Mouse (Mus musculus) gastrocnemius, adult 2 months (tissue): ENCODE measurements around the gene Lins1. TPM values are rescaled to one million over a fixed set of nuclear protein-coding genes. Genes with fewer than 3 reads are reported as not detected.
A peak's percentile ranks its signal among the peaks of the same experiment; 100 is the strongest.

Experiments used
- DNase-seq: peaks from one replicate; pipeline ENCODE4 v3.0.0; 2022
- H3K27ac ChIP-seq: fragments of 200-600 bp; 2 replicates; pipeline ENCODE4 v1.8.1; 2022; ENCODE audit warnings: mild to moderate bottlenecking
- H3K4me3 ChIP-seq: fragments of 200-600 bp; 2 replicates; pipeline ENCODE4 v1.8.1; 2022; ENCODE audit warnings: mild to moderate bottlenecking, moderate library complexity
- CTCF ChIP-seq: fragments of 200-600 bp; IDR thresholded peaks from 2 replicates; pipeline ENCODE4 v1.8.1; 2022; ENCODE audit warnings: antibody characterized with exemption, mild to moderate bottlenecking, moderate library complexity
- intact Hi-C: fragments of 180-260 bp; cut with DNase I; formaldehyde crosslinking; loops from one replicate; pipeline ENCODE4 v1.15.1; 2025
- long read RNA-seq, 2 experiments: library from polyadenylated mRNA; stranded (forward); transcript quantifications; one replicate each; pipeline ENCODE4 v2.0.0; 2021
- total RNA-seq, 2 experiments: library from RNA; stranded (reverse); gene quantifications; 2 replicates each; pipeline ENCODE4 v1.2.3; 2021

Gene Lins1
- total RNA-seq, result 1 to 10 TPM; 4.4 to 5.8 TPM
- long read RNA-seq, experiment 1, full-length matches to known transcripts, result 7 of 11 reads
- long read RNA-seq, experiment 1, partial matches to known transcripts, result 0 of 11 reads
- long read RNA-seq, experiment 1, other reads (novel, unspliced or antisense), result 4 of 11 reads
- long read RNA-seq, experiment 2, full-length matches to known transcripts, result 2 of 5 reads
- long read RNA-seq, experiment 2, partial matches to known transcripts, result 0 of 5 reads
- long read RNA-seq, experiment 2, other reads (novel, unspliced or antisense), result 3 of 5 reads

DNA sequence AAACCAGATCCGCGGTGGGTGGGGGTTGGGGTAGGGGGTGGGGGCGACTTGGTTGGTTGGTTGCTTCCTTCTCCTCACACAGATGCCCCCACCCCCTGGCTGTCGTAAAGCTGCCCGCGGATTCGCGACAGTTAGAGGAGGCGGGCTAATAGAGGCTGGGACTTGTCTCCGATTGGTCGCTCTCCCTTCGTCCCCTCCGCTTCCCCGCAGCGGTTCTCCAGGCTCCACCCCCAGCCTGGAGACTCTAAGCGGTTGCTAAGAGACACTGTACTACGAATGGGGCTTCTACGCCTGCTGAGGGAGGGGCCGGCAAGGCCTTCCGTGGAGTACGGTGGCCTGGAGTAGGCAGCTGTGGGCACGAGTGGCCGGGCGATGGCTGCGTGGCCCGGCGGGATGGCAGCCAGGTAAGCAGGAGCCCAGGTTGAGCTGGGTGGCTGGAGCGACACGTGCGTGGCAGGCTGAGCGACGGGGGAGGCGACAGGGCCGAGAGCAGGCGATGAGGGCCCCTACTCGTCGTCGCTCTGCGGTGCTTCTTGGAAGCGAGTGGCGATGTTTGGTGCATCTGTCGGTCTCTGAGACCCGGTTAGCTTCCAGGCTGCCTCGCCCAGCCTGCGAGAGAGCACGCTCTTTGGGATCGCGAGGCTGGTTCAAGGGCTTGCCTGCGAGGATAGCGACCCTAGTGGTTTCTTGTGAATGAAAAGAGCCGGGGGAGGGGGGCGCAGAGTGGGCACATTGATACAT, at the start of gene Lins1:
Gene Lins1 (plus strand): TSS at position 270 of the 741 bp plus-strand sequence.
- intact Hi-C loops, result loop anchor here (10.0 kb wide), 1 partner anchor 955 kb away; the partner anchor contains the start of genes Lrrc28 and Ttc23
- peak; percentile 98 for DNase-seq
- Histone ChIP-seq H3K4me3 (peak within 1 kb of the TSS; percentile 97), H3K27ac (peak within 1 kb of the TSS; percentile 96)
- TF ChIP-seq CTCF, result peak; percentile 40

DNA sequence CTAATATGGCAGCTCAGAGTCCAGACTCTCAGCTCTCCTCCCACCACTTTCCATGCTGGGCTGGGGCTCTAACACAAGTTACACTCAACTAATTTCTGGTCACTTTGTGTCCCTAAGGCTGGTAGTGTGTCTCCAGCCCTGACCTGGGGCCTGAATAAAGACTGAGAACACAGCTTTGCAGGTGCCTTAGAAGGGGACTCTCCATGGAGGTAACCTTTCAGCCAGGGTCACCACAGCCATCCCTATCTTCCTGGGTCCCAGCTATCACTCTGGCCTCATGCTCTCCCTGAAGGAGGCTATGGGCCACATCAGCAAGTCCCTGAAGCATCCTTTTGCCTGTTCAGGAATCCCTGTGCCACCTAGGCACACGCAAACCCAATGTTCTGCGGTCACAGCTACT, 44.0 kb upstream of the Lins1 start:
- intact Hi-C loops, result no loop called here
- TF ChIP-seq CTCF, result no peak
- no peak for DNase-seq
- Histone ChIP-seq H3K4me3 (no peak overlapping the region), H3K27ac (no peak overlapping the region)

DNA sequence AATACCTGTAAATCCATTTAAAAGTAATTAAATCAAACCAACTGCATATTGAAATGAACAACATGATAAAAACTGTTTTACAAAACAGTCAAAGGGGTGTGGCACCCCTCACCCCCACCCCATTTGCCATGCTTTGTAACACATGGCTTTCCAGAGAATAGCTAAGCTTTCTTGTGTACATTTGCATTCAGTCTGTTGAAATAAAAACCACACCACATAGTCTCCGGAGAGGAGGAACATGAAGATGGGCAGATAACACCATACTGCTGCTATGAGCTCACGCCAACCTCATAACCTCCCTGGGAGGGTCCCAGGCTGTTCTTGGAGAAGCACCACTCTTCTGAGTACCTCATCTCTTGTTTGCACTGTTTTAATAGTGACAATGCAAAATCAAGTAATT, 40.5 kb upstream of the Lins1 start:
- Histone ChIP-seq H3K4me3 (no peak overlapping the region), H3K27ac (no peak overlapping the region)
- DNase-seq, result no peak
- intact Hi-C loops, result no loop called here
- TF ChIP-seq CTCF, result no peak

DNA sequence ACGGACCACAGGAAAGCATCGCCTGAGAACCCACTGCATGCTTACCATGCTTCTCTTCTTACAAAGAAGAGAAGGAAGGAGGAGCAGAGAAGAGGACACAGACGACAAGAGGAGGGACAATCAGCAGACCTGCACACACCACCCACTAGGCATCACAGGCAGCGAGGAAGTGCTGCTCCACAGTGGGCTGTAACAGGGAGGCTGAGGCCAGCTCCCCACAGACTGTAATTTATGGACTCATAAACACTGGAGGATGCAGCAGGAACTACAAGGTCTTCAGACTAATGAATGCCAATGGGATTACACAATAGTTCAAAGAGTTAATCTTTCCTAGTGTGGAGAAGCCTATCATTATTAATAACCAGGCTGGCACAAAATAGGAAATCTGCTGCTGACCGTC, 38.8 kb upstream of the Lins1 start:
- no peak for DNase-seq
- TF ChIP-seq CTCF, result no peak
- Histone ChIP-seq H3K4me3 (no peak overlapping the region), H3K27ac (no peak overlapping the region)
- intact Hi-C loops, result no loop called here

DNA sequence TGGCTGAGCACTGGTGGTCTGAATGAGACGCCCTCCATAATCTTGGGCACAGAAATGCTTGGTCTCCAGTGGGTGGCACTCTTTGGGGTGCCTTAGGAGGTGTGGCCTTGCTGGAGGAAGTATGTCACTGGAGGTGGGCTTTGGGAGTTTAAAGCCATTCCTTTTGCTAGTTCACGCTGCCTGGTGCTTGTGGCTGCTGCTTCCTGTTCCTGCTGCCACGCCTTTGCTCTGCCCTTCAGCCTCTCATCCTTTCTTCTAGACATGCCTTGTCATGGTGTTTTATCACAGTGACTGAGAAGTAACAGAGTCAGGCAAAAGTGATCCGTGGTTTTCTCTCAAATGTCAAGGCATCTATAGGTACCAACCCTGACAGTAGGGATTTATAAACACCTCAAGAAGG, 37.5 kb upstream of the Lins1 start:
- TF ChIP-seq CTCF, result no peak
- intact Hi-C loops, result no loop called here
- H3K4me3 ChIP-seq, result no peak overlapping the region
- no peak overlapping the region for H3K27ac ChIP-seq
- no peak for DNase-seq

DNA sequence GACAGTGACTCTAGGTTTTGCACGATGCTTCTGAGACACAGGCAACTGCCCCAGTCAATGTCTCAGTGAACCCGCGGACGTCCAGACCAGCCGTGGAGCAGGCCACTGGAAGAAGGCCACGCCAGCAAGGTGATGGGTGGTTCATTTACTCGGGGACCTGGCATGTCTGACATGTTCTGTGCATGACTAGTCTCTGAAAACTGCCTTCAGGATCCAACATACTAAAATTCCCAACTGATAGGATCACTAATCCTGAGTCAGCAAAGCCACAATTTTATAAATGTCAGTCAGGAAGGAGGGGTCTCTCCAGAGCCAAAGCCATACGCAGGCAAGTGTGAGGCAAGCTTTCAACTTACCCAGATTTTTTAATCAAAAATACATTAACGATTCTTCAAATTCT, 36.1 kb upstream of the Lins1 start:
- intact Hi-C loops, result no loop called here
- Histone ChIP-seq H3K4me3 (no peak overlapping the region), H3K27ac (no peak overlapping the region)
- TF ChIP-seq CTCF, result no peak
- DNase-seq, result no peak

DNA sequence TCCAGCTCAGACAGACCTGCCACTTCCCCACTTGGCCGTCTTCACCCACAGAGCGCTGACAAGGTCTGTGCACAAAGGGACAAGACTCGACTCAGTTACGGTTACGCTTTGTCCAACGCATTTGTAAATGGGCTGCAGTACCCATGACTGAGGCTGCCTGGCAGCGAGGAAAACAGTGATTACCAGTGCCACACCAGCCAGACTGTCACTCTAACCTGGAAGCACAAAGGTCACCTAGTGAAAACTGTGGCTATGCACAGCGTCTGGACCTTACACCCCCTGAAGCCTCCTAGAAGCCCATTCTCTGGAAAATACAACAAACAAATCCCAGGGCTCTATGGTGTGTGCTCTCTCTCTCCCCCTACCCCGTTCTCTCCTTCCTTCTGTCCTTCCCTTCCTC, 34.2 kb upstream of the Lins1 start:
- H3K4me3 ChIP-seq, result no peak overlapping the region
- intact Hi-C loops, result no loop called here
- no peak for TF ChIP-seq CTCF

DNA sequence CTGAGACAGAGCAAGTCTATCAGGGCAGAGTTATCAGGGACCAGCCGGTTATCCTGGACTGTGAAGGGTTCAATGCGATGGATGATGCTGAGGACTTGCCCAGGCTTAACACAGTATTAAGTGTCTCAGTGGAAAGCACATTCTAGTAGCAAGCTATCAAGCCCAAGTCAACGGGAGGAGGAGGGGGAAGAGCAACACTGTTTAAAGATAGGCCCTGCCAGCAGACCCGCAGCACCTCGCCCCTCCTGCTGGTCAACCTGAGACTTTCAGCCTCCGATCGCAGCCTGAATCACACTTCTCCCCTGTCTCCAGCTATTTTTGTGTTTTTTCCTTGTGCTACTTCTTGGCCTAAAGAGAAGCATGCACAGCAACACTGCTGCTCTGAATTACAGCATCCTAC, 29.4 kb upstream of the Lins1 start:
- TF ChIP-seq CTCF, result no peak
- Histone ChIP-seq H3K27ac (no peak overlapping the region), H3K4me3 (no peak overlapping the region)
- intact Hi-C loops, result loop anchor here (5.0 to 10.0 kb wide), 2 partner anchors 353 to 555 kb away; partner anchors contain the start of gene Chsy1
- no peak for DNase-seq

More for the DNA sequence above, 34.2 kb upstream of the Lins1 start:
- no peak for DNase-seq
- H3K27ac ChIP-seq, result no peak overlapping the region

DNA sequence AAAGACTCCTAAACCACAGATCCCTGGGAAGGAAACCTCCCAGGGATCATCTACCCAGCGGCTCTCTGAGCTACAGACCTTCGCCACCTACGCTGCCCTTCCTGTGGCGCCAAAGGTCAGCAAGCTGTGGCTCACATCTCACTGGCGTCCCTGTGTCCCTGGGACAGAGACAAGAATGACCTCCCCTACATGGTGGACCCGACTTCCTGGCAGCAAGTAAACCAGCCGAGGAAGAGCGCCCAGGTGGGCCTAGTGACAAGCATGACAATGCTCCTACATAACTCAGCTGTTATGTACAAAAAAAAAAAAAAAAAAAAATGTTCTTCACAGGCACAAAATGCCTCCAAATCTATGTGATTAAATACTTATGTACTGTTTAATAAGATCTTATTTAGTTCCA, 28.7 kb upstream of the Lins1 start:
- DNase-seq, result no peak
- intact Hi-C loops, result loop anchor here (1.0 to 10.0 kb wide), 3 partner anchors 227 to 556 kb away; partner anchors contain the start of gene Chsy1
- Histone ChIP-seq H3K4me3 (no peak overlapping the region), H3K27ac (no peak overlapping the region)
- no peak for TF ChIP-seq CTCF

DNA sequence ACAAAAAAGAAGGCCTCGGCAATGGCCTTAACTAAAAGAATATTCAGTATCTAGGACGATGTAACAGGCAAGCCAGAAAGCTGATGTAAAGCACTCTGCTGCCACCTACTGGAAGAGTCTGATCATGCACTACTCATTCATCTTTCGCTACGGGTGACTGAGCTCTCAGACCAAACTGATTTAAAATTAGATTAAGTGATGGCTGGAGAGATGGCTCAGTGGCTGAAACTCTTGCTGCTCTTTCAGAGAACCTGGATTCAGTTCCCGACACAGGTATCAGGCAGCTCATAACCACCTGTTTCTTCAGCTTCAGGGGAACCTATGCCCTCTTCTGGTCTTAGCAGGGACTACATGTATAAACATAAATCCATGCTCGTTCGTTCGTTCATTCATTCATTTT, 28.1 kb upstream of the Lins1 start:
- peak overlapping the region; percentile 64 for H3K4me3 ChIP-seq
- H3K27ac ChIP-seq, result no peak overlapping the region
- DNase-seq, result peak; percentile 76
- peak; percentile 91 for TF ChIP-seq CTCF
- intact Hi-C loops, result loop anchor here (1.0 to 10.0 kb wide), 3 partner anchors 227 to 557 kb away; partner anchors contain the start of gene Chsy1

DNA sequence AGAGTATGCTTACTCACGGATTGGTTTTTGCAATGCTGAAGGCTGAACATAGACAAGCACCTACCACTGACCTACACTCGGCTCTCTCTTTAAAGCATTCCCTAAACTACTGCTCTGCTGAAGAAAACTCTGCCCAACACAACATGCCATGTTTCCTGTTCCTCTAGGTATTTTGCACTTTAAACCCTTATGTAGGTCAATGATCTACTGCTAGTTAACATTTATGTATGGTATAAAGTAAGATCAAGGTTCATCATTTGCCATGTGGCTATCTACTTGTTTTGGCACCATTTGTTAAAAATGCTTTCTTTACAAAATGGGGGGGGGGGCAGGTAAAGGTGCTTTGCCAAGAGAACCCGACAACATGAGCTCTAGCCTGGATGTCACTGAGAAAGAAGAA, 26.1 kb upstream of the Lins1 start:
- Histone ChIP-seq H3K27ac (no peak overlapping the region), H3K4me3 (no peak overlapping the region)
- intact Hi-C loops, result loop anchor here (5.0 to 10.0 kb wide), 2 partner anchors 356 to 559 kb away; partner anchors contain the start of gene Chsy1
- no peak for TF ChIP-seq CTCF
- no peak for DNase-seq

DNA sequence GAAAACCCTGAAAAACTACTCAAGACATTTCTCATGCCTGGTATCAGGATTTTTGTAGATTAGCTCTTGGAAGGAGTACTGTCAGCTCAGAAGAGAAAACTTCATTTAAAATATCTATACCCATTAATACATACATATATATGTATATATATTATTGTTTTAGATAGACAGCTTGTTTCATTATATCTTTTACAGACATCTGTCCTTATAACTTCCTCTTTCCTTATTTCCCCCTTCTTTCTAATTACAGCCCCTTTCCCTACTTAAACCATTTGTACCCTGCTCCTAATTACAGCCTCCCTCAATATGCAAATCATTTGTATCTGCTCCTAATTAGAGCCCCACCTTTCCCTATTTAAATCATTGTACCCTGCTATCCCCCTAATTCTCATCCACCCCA, 22.6 kb upstream of the Lins1 start:
- no peak for TF ChIP-seq CTCF
- intact Hi-C loops, result loop anchor here (10.0 kb wide), 1 partner anchor 562 kb away; the partner anchor contains the start of gene Chsy1
- Histone ChIP-seq H3K4me3 (no peak overlapping the region), H3K27ac (no peak overlapping the region)
- no peak for DNase-seq

DNA sequence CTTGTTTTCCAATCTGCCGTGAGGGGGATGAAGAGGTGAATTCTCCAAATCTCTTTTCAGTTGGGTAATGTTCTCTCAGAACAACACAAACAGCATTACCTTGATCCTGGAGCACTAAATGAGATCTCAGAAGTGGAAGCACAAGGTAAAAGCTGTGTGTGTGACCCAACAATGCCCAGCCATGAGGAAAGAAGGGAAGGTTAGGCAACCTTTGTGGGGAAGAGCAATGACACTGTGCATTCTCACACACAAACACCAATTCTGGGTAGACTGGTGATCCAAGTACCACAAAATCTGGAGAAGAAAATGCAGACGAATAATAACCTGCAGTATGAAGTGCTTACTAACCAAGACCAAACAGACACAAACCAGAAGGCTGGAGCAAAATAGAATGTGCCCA, 13.9 kb upstream of the Lins1 start:
- DNase-seq, result no peak
- intact Hi-C loops, result no loop called here
- Histone ChIP-seq H3K4me3 (no peak overlapping the region), H3K27ac (no peak overlapping the region)
- no peak for TF ChIP-seq CTCF
